Mouse (Mus musculus): ENCODE measurements around the gene Rprd1b. TPM values are rescaled to one million over a fixed set of nuclear protein-coding genes. Genes with fewer than 3 reads are reported as not detected.

Gene Rprd1b
- polyA plus RNA-seq, 1 experiment from 2014 or later = 34.1 TPM

DNA sequence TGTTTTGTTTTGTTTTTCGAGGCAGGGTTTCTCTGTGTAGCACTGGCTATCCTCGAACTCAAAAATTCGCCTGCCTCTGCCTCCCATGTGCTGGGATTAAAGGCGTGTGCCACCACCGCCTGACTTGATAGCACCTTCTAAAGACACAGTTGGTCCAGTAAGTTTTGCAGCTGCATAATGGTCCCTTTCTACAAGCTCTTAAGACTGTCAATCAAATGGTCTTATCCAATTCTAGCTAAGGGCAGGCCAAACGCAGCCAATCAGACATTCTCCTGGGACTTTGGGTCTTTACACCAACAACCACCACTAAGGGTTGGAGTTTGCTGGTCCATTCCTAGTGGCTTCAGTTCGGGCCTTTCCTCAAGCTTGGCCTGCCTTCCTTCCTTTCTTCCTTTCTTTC, 126.8 kb downstream of the Rprd1b start:
- Histone ChIP-seq H3K4me3 (ENCODE audit: low read depth, low read length) (no peak overlapping the region), H3K27ac (ENCODE audit: low read length) (no peak overlapping the region), H3K4me1 (ENCODE audit: control insufficient read depth, insufficient read depth, low read length) (peaks cover 8% of the 10 kb centered on the region), H3K27me3 (ENCODE audit: control insufficient read depth, insufficient read depth, low read depth, low read length) (no peaks in the 10 kb centered on the region), H3K9ac (ENCODE audit: low read depth, low read length) (no peak overlapping the region), H3K9me3 (replicated peaks; ENCODE audit: control insufficient read depth, low read length, poor library complexity, severe bottlenecking) (no peaks in the 10 kb centered on the region; the same call in 1 of the 2 replicates), H3K36me3 (ENCODE audit: control insufficient read depth, insufficient read depth, low read length) (no peaks in the 10 kb centered on the region), H3K4me2 (ENCODE audit: low read length) (no peak overlapping the region)
- 89% methylated on average over 7 of the region's 7 CpGs for WGBS
- no peak for ATAC-seq

DNA sequence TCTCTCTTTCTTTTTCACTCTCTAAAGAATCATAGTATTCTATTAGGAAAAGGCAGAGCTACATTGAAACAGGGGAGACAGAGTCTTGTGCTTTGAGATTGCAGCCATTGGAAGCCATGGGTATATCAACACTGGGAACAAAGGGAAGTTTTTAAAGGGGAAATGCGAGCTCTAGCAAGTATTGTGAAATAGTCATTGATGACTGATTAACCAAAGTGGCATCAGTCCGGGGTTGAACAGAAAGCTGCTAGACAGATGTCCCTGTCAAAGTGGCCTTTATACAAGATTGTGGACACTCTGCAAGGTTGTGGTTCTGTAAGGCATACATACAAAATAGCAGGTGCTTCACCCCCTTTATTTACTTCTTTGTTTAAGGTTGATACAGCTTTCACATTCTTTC, 127.3 kb downstream of the Rprd1b start:
- Histone ChIP-seq H3K4me3 (ENCODE audit: low read depth, low read length) (no peak overlapping the region), H3K4me1 (ENCODE audit: control insufficient read depth, insufficient read depth, low read length) (peaks cover 8% of the 10 kb centered on the region), H3K36me3 (ENCODE audit: control insufficient read depth, insufficient read depth, low read length) (no peaks in the 10 kb centered on the region), H3K9me3 (replicated peaks; ENCODE audit: control insufficient read depth, low read length, poor library complexity, severe bottlenecking) (no peaks in the 10 kb centered on the region; the same call in 1 of the 2 replicates), H3K9ac (ENCODE audit: low read depth, low read length) (no peak overlapping the region), H3K4me2 (ENCODE audit: low read length) (no peak overlapping the region), H3K27me3 (ENCODE audit: control insufficient read depth, insufficient read depth, low read depth, low read length) (no peaks in the 10 kb centered on the region), H3K27ac (ENCODE audit: low read length) (no peak overlapping the region)
- WGBS = 78% methylated on average over 2 of the region's 2 CpGs
- ATAC-seq = no peak

DNA sequence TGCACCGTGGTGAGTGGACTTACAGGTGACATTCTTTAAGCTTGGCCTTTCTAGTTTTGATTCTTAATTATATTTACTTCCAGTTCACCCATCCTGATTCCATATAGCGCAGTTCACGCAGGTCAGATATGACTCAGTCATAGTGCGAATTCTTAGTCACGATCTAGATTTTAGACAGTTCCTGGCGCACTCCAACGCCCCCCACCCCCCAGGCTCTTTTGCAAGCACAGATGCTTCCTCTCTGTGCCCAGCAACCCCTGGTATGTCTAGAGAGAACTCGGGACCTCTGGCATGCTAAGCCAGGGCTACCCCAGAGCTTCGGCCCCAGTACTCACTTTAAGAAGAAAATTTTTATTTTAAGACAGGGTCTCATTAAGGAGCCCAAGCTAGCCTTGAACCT, 128.2 kb downstream of the Rprd1b start:
- Histone ChIP-seq H3K27ac (ENCODE audit: low read length) (no peak overlapping the region), H3K4me3 (ENCODE audit: low read depth, low read length) (no peak overlapping the region), H3K27me3 (ENCODE audit: control insufficient read depth, insufficient read depth, low read depth, low read length) (no peaks in the 10 kb centered on the region), H3K9me3 (replicated peaks; ENCODE audit: control insufficient read depth, low read length, poor library complexity, severe bottlenecking) (no peaks in the 10 kb centered on the region), H3K4me2 (ENCODE audit: low read length) (no peak overlapping the region), H3K9ac (ENCODE audit: low read depth, low read length) (no peak overlapping the region), H3K4me1 (ENCODE audit: control insufficient read depth, insufficient read depth, low read length) (peaks cover 8% of the 10 kb centered on the region), H3K36me3 (ENCODE audit: control insufficient read depth, insufficient read depth, low read length) (no peaks in the 10 kb centered on the region)
- 89% methylated on average over 9 of the region's 9 CpGs for WGBS
- ATAC-seq = no peak

GRCm38 (mm10) chr2:158157654-158158053, 129.4 kb downstream of the Rprd1b start:
- Histone ChIP-seq H3K27me3 (ENCODE audit: control insufficient read depth, insufficient read depth, low read depth, low read length) (no peaks in the 10 kb centered on the region), H3K9ac (ENCODE audit: low read depth, low read length) (no peak overlapping the region), H3K9me3 (replicated peaks; ENCODE audit: control insufficient read depth, low read length, poor library complexity, severe bottlenecking) (no peaks in the 10 kb centered on the region), H3K36me3 (ENCODE audit: control insufficient read depth, insufficient read depth, low read length) (no peaks in the 10 kb centered on the region), H3K4me3 (ENCODE audit: low read depth, low read length) (no peak overlapping the region), H3K4me2 (ENCODE audit: low read length) (no peak overlapping the region), H3K27ac (ENCODE audit: low read length) (no peak overlapping the region), H3K4me1 (ENCODE audit: control insufficient read depth, insufficient read depth, low read length) (peaks cover 8% of the 10 kb centered on the region)
- no peak for ATAC-seq
- 32% methylated on average over 8 of the region's 8 CpGs for WGBS

DNA sequence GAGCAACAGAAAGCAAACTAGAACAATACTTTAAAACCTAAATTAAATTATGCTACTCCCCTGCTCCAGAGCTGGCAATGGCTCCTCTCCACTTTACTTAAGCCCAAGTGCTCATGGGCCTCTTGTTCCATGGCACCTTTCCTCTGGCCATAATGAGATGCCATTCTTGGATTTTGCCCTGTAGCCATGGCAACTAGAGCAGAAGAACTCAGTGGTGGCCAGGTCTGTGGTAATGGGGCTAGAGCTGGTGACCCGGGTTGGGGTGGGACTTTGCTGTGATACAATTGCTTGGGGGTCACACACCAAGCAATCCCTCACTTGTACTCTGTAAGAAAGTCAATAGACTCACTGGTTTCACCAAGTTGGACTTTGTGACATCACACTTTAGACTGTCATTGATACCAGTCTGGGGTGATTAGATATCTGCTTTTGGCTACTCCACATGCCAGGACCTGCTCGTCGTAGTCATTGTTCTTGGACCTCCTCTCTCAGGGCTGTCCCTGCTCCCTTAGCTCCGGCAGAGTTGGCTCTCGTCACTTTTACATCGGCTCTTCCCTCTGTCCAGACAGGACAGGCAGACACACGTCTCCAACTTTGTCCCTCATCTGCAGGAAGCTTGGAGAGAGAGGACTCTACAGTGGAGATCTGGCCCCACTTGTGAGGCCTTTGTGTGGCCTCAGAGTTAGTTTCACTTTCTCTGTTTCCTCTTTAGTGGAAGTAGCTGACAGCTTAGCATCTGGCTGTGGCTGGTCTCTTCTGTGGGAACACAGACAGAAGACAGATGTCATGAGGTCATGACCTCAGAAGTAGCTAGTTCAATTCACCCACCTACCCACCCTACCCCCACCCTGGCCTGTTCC, 131.3 kb downstream of the Rprd1b start:
- Histone ChIP-seq H3K4me1 (ENCODE audit: control insufficient read depth, insufficient read depth, low read length) (no peaks in the 10 kb centered on the region), H3K27ac (ENCODE audit: low read length) (no peak overlapping the region), H3K27me3 (ENCODE audit: control insufficient read depth, insufficient read depth, low read depth, low read length) (no peaks in the 10 kb centered on the region), H3K36me3 (ENCODE audit: control insufficient read depth, insufficient read depth, low read length) (no peaks in the 10 kb centered on the region), H3K9me3 (replicated peaks; ENCODE audit: control insufficient read depth, low read length, poor library complexity, severe bottlenecking) (no peaks in the 10 kb centered on the region), H3K9ac (ENCODE audit: low read depth, low read length) (no peak overlapping the region), H3K4me2 (ENCODE audit: low read length) (no peak overlapping the region), H3K4me3 (ENCODE audit: low read depth, low read length) (no peak overlapping the region)
- WGBS = 55% methylated on average over 7 of the region's 7 CpGs
- ATAC-seq = no peak

- H3K9me3 ChIP-seq (replicated peaks; ENCODE audit: control insufficient read depth, low read length, poor library complexity, severe bottlenecking) = no peaks in the 10 kb centered on the region
- H3K27ac ChIP-seq (ENCODE audit: low read length) = no peak overlapping the region
- no peak overlapping the region for H3K4me3 ChIP-seq (ENCODE audit: low read depth, low read length)
- H3K27me3 ChIP-seq (ENCODE audit: control insufficient read depth, insufficient read depth, low read depth, low read length) = no peaks in the 10 kb centered on the region
- no peaks in the 10 kb centered on the region for H3K4me1 ChIP-seq (ENCODE audit: control insufficient read depth, insufficient read depth, low read length)
- H3K9ac ChIP-seq (ENCODE audit: low read depth, low read length) = no peak overlapping the region
- ATAC-seq = no peak
- no peaks in the 10 kb centered on the region for H3K36me3 ChIP-seq (ENCODE audit: control insufficient read depth, insufficient read depth, low read length)
- WGBS = 87% methylated on average over 6 of the region's 6 CpGs
- no peak overlapping the region for H3K4me2 ChIP-seq (ENCODE audit: low read length)
Observed at GRCm38 (mm10) chr2:158161761-158162160, 133.5 kb downstream of the Rprd1b start.

GRCm38 (mm10) chr2:158163034-158163433, 134.7 kb downstream of the Rprd1b start:
- Histone ChIP-seq H3K27ac (ENCODE audit: low read length) (no peak overlapping the region), H3K27me3 (ENCODE audit: control insufficient read depth, insufficient read depth, low read depth, low read length) (no peaks in the 10 kb centered on the region), H3K36me3 (ENCODE audit: control insufficient read depth, insufficient read depth, low read length) (no peaks in the 10 kb centered on the region), H3K4me3 (ENCODE audit: low read depth, low read length) (no peak overlapping the region), H3K4me2 (ENCODE audit: low read length) (no peak overlapping the region), H3K9ac (ENCODE audit: low read depth, low read length) (no peak overlapping the region), H3K9me3 (replicated peaks; ENCODE audit: control insufficient read depth, low read length, poor library complexity, severe bottlenecking) (no peaks in the 10 kb centered on the region), H3K4me1 (ENCODE audit: control insufficient read depth, insufficient read depth, low read length) (no peaks in the 10 kb centered on the region)
- no peak for ATAC-seq
- WGBS = 89% methylated on average over 6 of the region's 6 CpGs

GRCm38 (mm10) chr2:158165776-158166175, 137.5 kb downstream of the Rprd1b start:
- Histone ChIP-seq H3K9me3 (replicated peaks; ENCODE audit: control insufficient read depth, low read length, poor library complexity, severe bottlenecking) (no peaks in the 10 kb centered on the region), H3K9ac (ENCODE audit: low read depth, low read length) (no peak overlapping the region), H3K27me3 (ENCODE audit: control insufficient read depth, insufficient read depth, low read depth, low read length) (no peaks in the 10 kb centered on the region), H3K27ac (ENCODE audit: low read length) (no peak overlapping the region), H3K4me3 (ENCODE audit: low read depth, low read length) (no peak overlapping the region), H3K4me1 (ENCODE audit: control insufficient read depth, insufficient read depth, low read length) (no peaks in the 10 kb centered on the region), H3K36me3 (ENCODE audit: control insufficient read depth, insufficient read depth, low read length) (no peaks in the 10 kb centered on the region), H3K4me2 (ENCODE audit: low read length) (no peak overlapping the region)
- WGBS = 85% methylated on average over 4 of the region's 4 CpGs
- no peak for ATAC-seq

GRCm38 (mm10) chr2:158166628-158167027, 138.3 kb downstream of the Rprd1b start:
- ATAC-seq = no peak
- H3K36me3 ChIP-seq (ENCODE audit: control insufficient read depth, insufficient read depth, low read length) = no peaks in the 10 kb centered on the region
- H3K9me3 ChIP-seq (replicated peaks; ENCODE audit: control insufficient read depth, low read length, poor library complexity, severe bottlenecking) = no peaks in the 10 kb centered on the region
- no peak overlapping the region for H3K4me3 ChIP-seq (ENCODE audit: low read depth, low read length)
- H3K9ac ChIP-seq (ENCODE audit: low read depth, low read length) = no peak overlapping the region
- H3K27me3 ChIP-seq (ENCODE audit: control insufficient read depth, insufficient read depth, low read depth, low read length) = no peaks in the 10 kb centered on the region
- 83% methylated on average over 7 of the region's 7 CpGs for WGBS
- no peaks in the 10 kb centered on the region for H3K4me1 ChIP-seq (ENCODE audit: control insufficient read depth, insufficient read depth, low read length)
- no peak overlapping the region for H3K27ac ChIP-seq (ENCODE audit: low read length)
- no peak overlapping the region for H3K4me2 ChIP-seq (ENCODE audit: low read length)
